Mouse (Mus musculus) layer of hippocampus, postnatal 14 days (tissue): ENCODE measurements at regions not wholly inside any gene's neighbourhood (a gene's known extent, or its start where the extent isn't known, plus 50 kb on each side); places are given as distances from the start of the nearest gene placed in this dataset.

Experiments used
- DNase-seq, 2 experiments: peaks; one replicate each; pipeline ENCODE4 v3.0.0; 2021 to 2022; ENCODE audit warnings: low spot score in 2 of 2, mixed read lengths in 1 of 2

DNA sequence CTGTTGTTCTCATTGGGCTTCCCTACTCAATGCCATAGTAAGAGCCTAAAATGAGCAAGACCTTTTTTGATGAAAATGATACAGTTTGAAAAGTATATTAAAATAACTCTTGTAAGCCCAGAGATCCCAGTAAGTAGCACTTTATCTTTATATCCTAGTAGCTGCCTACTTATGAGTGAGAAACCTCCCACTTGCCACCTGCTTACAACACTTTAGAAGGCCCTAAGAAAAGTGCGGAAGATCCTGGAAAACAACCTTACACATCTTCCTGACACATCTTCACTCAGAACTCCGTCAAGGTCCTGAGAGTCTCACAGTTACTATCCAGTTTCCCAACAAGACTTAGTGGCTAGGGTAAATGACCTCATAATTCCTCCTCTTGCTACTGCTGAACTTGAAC is 759.0 kb upstream of the Ptprd start:
- DNase-seq, result no peak

- no peak for DNase-seq
Measured at GRCm38 (mm10) chr4:78943561-78943960, 731.8 kb upstream of the Ptprd start.

GRCm38 (mm10) chr4:78927144-78927543 is 715.4 kb upstream of the Ptprd start:
- DNase-seq, result peak in 1 of 2 experiments; percentile 6

DNA sequence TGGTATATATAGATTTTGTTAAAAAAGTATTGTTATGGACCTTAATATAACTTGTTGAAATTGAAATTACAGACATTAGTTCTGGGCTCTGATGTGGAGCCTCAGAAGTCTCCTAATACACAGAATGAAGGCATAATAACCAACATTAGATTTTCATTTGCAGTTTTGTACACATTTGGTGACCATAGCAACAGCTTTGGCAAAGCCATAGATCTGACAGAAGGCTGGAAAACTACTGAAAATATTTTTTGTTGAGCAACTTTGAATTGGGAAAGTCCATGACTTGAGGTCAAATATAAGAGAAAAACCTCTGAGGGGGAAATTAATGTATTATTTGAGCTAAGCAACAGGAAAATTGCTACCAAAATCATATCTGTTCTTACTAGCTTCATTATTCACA is 712.3 kb upstream of the Ptprd start:
- DNase-seq, result peak in 1 of 2 experiments; percentile 69
